Mouse (Mus musculus) gastrocnemius, postnatal 14 days (tissue): Measurements from ENCODE around the gene Snd1. TPM values are rescaled to one million over a fixed set of nuclear protein-coding genes. Genes with fewer than 3 reads are reported as not detected.

ENCODE experiments used
- DNase-seq: peaks from one replicate; pipeline ENCODE4 v3.0.0; 2021; ENCODE audit warnings: mixed read lengths
- intact Hi-C: fragments of 180-260 bp; cut with DNase I; formaldehyde crosslinking; loops from one replicate; pipeline ENCODE4 v1.15.1; 2025; ENCODE audit warnings: low total_unique reads
- total RNA-seq, 2 experiments: library from RNA; stranded (reverse); gene quantifications; 2 replicates each; pipeline ENCODE4 v1.2.3; 2021

Snd1 gene
- total RNA-seq, 2 experiments from 2014 or later: 43.4 to 51.3 TPM

GRCm38 (mm10) chr6:28867516-28868251 is 392.7 kb downstream of the Snd1 start:
- intact Hi-C loops: no loop called here
- no peak for DNase-seq

- intact Hi-C loops: no loop called here
Measured at GRCm38 (mm10) chr6:28871725-28872420, 396.9 kb downstream of the Snd1 start.

GRCm38 (mm10) chr6:28872421-28872795 is 397.5 kb downstream of the Snd1 start:
- DNase-seq: no peak
- intact Hi-C loops: no loop called here

More at GRCm38 (mm10) chr6:28871725-28872420, 396.9 kb downstream of the Snd1 start:
- no peak for DNase-seq

- intact Hi-C loops: no loop called here
- no peak for DNase-seq
Measured at GRCm38 (mm10) chr6:28874053-28874452, 399.1 kb downstream of the Snd1 start.

- intact Hi-C loops: no loop called here
- DNase-seq: no peak
Measured at GRCm38 (mm10) chr6:28874759-28875158, 399.8 kb downstream of the Snd1 start.

GRCm38 (mm10) chr6:28875333-28875732 is 400.4 kb downstream of the Snd1 start:
- intact Hi-C loops: no loop called here
- no peak for DNase-seq

- no peak for DNase-seq
- intact Hi-C loops: no loop called here
Measured at GRCm38 (mm10) chr6:28876492-28876891, 401.6 kb downstream of the Snd1 start.

- DNase-seq: no peak
- intact Hi-C loops: no loop called here
Measured at GRCm38 (mm10) chr6:28877945-28878666, 403.2 kb downstream of the Snd1 start.

GRCm38 (mm10) chr6:28879315-28879714 is 404.4 kb downstream of the Snd1 start:
- intact Hi-C loops: no loop called here
- DNase-seq: no peak

- no peak for DNase-seq
- intact Hi-C loops: no loop called here
Measured at GRCm38 (mm10) chr6:28880909-28881308, 406.0 kb downstream of the Snd1 start.

GRCm38 (mm10) chr6:28883518-28883917 is 408.6 kb downstream of the Snd1 start:
- intact Hi-C loops: no loop called here
- no peak for DNase-seq

- intact Hi-C loops: no loop called here
- DNase-seq: no peak
Measured at GRCm38 (mm10) chr6:28886724-28887440, 411.9 kb downstream of the Snd1 start.

GRCm38 (mm10) chr6:28890426-28890825 is 415.5 kb downstream of the Snd1 start:
- intact Hi-C loops: no loop called here
- no peak for DNase-seq

GRCm38 (mm10) chr6:28891480-28891879 is 416.5 kb downstream of the Snd1 start:
- intact Hi-C loops: no loop called here
- no peak for DNase-seq

- intact Hi-C loops: no loop called here
- no peak for DNase-seq
Measured at GRCm38 (mm10) chr6:28895004-28895515, 420.1 kb downstream of the Snd1 start.

- no peak for DNase-seq
- intact Hi-C loops: no loop called here
Measured at GRCm38 (mm10) chr6:28895726-28896125, 420.8 kb downstream of the Snd1 start.

GRCm38 (mm10) chr6:28896762-28897320 is 421.9 kb downstream of the Snd1 start:
- DNase-seq: no peak
- intact Hi-C loops: no loop called here

- DNase-seq: no peak
- intact Hi-C loops: no loop called here
Measured at GRCm38 (mm10) chr6:28897326-28898085, 422.6 kb downstream of the Snd1 start.

- intact Hi-C loops: no loop called here
- peak; percentile 43 for DNase-seq
Measured at GRCm38 (mm10) chr6:28898836-28899235, 423.9 kb downstream of the Snd1 start.
